Mouse (Mus musculus): Measurements from ENCODE around the gene Hsph1. TPM values are rescaled to one million over a fixed set of nuclear protein-coding genes. Genes with fewer than 3 reads are reported as not detected.

The Hsph1 gene
- total RNA-seq (2021): 10 to 100 TPM; 20.9 to 39.2 TPM
- long read RNA-seq, experiment 1, transcript Hsph1-211 (18 exons, 3,802 nt): major isoform, 8 of 13 reads
- long read RNA-seq, experiment 1, partial matches to known transcripts: 1 of 13 reads
- long read RNA-seq, experiment 1, other reads (novel, unspliced or antisense): 3 of 13 reads
- long read RNA-seq, experiment 2, transcript Hsph1-211 (18 exons, 3,802 nt): major isoform, 27 of 33 reads
- long read RNA-seq, experiment 2, partial matches to known transcripts: 2 of 33 reads
- long read RNA-seq, experiment 2, other reads (novel, unspliced or antisense): 2 of 33 reads

DNA sequence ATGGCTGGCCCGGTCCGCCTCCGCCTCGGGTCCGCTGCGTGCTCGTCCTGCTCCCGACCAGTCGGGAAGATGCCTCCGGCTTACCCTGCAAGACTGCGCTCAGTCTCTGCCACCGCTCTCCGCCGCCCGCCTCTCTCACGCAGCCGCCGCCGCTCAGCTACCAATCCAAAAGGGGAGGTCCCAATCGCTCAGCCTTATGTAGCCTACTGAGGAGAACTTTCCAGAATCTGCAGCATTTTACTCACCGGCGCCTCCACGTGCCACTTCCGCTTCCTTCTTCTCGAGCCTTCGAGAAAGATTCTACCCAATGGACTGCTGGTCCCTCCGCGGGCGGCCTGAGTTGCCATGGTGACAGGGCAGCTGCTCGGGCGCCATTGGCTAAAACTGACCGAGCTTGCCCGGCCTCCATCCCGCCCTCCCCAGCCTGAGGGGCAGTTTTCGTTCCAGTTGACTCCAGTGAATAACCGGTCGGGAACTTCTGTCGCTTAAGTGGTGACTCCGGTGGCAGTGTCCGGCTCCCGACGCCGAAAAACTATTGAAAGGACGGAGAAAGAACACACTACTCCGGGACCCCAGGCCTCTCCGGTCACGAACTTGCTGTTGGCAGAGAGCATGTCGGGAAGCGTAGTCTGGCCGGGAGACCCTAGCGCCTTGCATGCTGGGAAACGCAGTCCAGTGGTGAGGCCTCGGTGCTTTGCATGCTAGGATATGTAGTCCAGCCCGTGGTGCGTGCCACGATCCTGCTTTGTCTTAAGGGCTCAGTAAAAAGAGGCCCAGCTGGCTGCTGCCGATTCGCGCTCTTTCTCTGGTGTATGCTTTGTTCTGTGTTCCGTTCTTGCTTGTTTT, at the start of gene Hsph1:
TSS of gene Hsph1 (minus strand) at position 302 of the 846 bp plus-strand sequence.
- peak; percentile 84 to 98 for DNase-seq (ENCODE audit: low spot score in 2 of 2)

DNA sequence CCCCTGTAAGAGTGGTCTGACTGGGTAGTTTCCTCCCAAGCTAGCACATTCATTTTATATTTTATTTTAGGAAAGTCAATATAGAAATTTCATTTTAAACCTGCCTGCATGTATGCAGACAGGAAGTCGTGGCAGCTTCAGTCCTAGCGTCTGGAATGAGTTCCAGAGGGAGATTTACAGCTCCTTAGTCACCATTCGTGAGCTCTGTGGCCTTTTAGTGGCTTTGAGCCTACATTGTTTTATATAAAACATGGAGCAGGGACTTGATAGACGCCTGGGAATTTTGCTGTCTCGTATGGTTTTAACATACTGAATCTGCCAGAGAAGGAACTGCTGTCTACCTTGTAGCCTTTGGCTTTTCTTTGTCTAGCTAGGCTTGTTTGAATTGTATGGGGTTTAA, 44.8 kb upstream of the Hsph1 start:
- no peak for DNase-seq (ENCODE audit: low spot score in 2 of 2)

DNA sequence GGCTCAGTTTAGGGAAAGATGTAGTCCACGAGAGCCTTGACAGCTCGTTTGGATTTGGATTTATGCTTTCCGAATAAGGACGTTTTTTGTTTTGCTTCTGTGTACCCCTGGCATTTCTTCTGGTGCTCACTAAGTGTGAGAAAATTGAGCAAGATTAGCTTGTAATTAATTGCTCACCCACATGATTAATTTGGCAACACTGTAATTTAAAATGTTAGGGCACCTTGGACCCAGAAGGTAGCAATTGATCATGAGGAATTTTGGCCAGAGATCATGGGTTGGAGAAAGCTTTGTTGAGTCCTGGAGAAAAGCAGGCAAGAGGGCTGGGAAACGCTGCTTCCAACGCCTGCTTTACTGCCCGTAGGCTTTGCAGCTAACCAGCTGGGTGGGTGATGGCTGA, 43.7 kb upstream of the Hsph1 start:
- DNase-seq (ENCODE audit: low spot score in 2 of 2): no peak

GRCm38 (mm10) chr5:149679362-149679761, 43.2 kb upstream of the Hsph1 start:
- no peak for DNase-seq (ENCODE audit: low spot score in 2 of 2)

DNA sequence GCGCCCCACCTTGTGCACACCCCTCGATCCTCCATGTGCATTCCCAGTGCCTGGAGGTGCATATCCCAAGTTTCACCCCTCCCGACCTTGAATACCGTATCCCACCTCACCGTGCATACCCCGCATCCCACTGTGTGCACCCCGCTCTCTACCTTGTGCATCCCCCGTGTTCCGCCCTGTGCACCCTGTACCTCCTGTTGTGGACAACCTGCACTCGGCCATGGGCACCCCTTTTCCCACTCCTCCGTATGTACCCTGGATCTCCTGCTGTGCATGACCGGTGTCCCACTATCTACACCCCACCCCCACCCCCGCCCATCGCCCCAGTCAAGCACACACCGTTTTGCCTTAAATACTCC, 42.8 kb upstream of the Hsph1 start:
- DNase-seq (ENCODE audit: low spot score in 2 of 2): no peak

DNA sequence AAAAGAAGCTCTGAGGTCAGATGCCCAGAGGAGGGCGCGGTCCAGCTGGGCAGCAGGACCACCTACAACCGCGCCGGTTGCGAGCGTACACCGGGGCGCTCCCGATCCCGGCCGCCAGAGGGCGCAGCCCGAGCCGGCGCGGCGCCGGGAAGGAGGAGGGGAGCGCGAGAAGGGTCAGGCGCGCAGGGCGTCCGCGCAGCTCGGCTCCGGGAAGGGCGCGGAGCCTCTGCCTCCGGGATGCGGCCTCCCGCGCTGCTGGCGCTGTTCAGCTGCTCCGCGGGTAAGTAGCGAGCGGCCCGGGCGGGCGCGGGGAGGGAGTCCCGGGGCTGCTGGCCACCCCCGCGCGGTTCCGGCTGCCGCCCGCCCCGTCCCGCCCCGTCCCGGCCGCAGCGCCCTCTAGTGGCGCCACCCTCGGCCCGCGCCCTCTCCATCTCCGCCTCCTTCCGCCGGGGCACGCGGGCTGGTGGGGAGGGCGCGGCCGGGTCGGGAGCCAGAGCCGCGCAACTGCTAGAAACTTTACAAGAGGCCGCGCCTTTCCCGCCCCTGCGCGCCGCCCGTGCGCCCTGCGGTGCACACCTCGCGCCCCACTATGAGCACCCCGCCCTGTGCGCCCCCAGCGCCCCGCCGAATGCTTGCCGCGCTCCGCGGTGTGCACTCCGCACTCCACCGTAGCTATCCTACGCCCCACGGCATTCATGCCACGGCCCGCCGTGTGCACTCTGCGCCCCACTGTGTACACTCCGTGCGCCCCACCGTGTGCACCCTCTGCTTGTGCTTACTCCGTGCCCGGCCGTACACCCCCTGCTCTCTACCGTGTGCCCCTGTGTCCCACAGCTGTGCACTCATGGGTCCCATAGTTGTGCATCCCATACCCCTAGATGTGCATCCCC, 42.2 kb upstream of the Hsph1 start, which contains the start of gene B3glct:
TSS of gene B3glct (plus strand) at position 131 of the 890 bp plus-strand sequence.
- peak; percentile 67 to 79 for DNase-seq (ENCODE audit: low spot score in 2 of 2)

DNA sequence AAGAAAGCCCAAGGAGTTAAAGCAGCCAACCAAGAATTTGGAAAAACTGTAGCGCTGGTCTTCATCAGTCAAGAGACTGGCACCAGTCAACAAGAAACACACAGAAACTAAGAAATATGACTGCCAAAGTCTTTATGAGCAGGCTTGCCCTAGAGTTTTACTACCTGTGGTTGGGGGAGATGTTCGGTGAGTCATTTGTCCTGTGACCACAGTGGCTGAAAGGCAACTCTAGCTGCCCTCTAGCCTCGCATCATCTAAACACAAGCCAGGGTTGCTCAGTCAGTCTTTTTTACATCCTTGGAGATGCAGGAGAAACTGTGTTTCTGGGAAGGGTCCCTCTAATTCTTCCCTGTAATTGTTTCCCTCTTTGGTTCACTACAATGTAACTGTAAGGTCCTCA, 41.0 kb upstream of the Hsph1 start:
- no peak for DNase-seq (ENCODE audit: low spot score in 2 of 2)

- DNase-seq (ENCODE audit: low spot score in 2 of 2): no peak
These were observed 27.2 kb upstream of the Hsph1 start for GRCm38 (mm10) chr5:149663417-149663816.

DNA sequence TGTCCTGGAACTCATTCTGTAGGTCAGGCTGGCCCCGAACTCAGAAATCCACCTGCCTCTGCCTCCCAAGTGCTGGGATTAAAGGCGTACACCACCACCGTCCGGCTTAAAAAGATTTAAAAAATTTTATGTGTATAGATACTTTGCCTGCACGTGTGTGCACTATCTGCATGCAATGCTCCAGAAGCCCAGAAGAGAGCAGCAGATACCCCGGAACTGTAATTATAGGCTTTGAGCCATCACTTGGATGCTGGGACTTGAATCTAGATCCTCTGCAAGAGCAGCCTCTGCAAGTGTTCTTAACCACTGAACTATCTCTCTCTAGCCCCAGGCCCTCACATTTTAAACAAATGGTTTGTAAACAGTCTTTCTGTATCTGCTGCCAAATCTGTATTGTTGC, 26.8 kb upstream of the Hsph1 start:
- DNase-seq (ENCODE audit: low spot score in 2 of 2): no peak

DNA sequence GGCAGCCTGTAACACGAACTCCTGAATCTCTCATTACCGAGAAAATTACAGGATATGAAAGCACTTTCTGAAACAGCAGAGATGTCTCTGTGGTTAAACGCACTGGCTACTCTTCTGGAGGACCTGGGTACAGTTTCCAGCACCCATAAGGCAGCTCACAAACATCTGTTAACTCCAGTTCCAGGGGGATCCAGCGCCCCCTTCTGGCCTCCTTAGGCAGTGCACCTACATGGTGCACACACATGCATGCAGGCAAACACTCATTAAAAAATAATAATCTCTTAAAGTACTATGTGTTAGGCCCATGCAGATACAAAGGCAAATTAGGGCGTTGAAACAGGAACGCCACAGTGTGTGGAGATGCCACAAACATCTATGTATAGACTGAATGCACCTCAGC, 25.3 kb upstream of the Hsph1 start:
- DNase-seq (ENCODE audit: low spot score in 2 of 2): no peak

- no peak for DNase-seq (ENCODE audit: low spot score in 2 of 2)
These were observed 23.2 kb upstream of the Hsph1 start for GRCm38 (mm10) chr5:149659414-149659780.

DNA sequence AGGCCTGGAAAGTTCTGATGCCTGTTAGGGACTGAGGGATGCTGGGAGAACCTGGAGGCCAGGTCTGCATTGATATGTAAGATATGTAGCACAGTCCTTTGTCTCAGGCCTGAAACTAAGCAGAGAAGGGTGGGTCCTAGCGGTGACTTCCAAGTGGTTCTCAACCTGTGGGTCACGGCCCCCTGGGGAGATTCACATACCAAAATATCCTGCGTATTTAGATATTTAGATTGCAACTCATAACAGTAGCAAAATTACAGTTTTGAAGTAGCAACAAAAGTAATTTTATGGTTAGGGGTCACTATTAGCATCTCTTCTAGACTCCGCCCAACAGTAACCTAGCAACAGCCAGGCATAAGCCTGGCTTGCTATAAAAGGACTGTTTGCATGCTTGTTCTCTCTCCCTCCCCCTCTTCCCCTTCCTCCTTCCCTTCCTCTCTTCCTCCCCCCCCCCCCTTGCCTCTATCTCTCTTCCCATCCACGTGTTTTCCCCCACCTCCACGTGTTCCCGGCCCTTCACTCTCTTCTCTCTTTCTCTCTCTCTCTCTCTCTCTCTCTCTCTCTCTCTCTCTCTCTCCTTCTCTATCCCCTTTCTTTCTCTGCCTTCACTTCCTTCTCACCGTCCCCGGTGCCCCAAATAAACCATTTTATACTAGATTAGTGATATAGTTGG, 22.7 kb upstream of the Hsph1 start:
- DNase-seq (ENCODE audit: low spot score in 2 of 2): no peak

- DNase-seq (ENCODE audit: low spot score in 2 of 2): no peak
These were observed 21.8 kb upstream of the Hsph1 start for GRCm38 (mm10) chr5:149658022-149658421.

- DNase-seq (ENCODE audit: low spot score in 2 of 2): no peak
These were observed 19.5 kb upstream of the Hsph1 start for GRCm38 (mm10) chr5:149655636-149656035.

- no peak for DNase-seq (ENCODE audit: low spot score in 2 of 2)
These were observed 14.0 kb upstream of the Hsph1 start for GRCm38 (mm10) chr5:149650179-149650553.

DNA sequence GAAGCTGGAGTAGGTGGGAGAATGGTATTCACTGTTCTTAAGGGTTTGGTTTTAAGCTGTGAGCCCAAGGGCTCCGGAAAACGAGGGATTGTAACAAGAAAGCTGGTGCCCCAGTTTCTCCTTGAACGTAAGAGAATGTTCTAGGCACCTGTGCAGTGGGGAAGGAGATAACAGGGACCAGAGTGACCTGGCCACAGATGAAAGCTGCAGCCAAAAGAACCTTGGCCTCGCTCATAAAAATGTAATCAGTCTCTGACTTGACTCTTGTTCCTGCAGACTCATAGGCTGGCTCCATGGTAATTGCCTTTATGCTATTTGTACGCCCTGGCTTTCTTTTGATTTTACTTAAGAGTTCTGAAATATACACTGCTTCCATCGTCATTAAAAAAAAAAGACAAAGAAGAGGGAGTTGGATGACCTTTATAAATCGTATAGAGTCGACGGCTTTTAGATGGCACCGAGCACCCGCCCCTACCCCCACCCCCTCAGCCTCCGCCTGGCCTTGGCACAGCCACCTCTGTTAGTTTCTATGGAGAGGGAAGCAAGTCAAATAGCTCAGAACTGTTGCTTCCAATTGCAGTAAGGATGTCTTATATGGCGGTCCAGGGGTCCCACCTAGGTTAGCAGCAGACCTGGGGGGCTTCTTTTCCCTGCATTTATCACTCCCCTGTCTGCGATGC, 13.5 kb upstream of the Hsph1 start:
- DNase-seq (ENCODE audit: low spot score in 2 of 2): no peak

DNA sequence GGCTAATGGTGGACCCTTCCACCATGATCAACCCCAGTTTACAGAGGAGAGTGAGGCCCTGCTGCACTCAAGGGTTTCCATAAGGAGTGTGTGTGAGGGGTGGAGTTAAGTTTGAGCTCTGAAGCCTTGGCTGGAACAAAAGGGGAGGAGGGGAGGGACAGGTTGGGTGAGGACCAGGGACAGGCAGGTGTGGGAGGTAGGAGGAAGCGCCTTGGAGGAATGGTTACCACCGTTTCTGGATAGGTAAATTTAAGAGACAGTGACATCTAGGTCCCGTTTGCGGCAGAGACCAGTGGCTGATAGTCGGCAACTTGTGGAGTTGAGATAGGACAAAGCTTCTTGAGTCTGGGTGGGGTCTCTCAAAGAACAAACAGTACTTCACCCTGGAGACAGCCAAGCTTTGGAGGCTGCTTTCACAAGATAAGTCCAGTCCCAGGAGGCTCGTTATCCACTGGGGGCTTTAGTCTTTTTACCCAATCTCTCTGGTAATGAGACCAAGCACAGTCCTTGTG, 12.8 kb upstream of the Hsph1 start:
- no peak for DNase-seq (ENCODE audit: low spot score in 2 of 2)

DNA sequence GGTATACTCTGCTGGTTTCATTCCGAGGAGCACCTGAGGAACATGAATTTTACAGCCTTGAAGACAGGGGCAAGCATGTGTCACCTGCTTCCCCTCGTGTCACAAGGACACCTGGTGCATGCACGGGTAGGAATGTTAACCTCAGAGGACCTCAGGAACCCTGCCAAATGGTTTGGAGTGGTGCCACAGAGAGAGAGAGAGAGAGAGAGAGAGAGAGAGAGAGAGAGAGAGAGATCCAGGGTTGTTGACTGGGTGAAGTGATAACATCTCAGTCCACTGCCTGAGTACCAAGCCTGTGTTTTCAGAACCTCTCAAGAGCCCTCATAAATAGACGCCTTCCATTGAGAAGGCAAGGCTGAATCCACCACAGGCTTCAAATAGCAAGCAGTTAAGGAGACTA, 12.0 kb upstream of the Hsph1 start:
- no peak for DNase-seq (ENCODE audit: low spot score in 2 of 2)

- DNase-seq (ENCODE audit: low spot score in 2 of 2): no peak
These were observed 11.4 kb upstream of the Hsph1 start for GRCm38 (mm10) chr5:149647367-149648115.

Measured in adrenal gland, postnatal 4 days (tissue).